Mouse (Mus musculus) stomach, embryonic 14.5 days (tissue): Measurements from ENCODE around the gene Napb. TPM values are rescaled to one million over a fixed set of nuclear protein-coding genes. Genes with fewer than 3 reads are reported as not detected.
A peak's percentile ranks its signal among the peaks of the same experiment; 100 is the strongest.

Experiments
- ATAC-seq: fragments of 200-750 bp; cut with Nextera tagmentation; 2 replicates; pipeline ENCODE4 v1.8.0; 2017; ENCODE audit warnings: low read depth, moderate TSS enrichment; ENCODE audit not compliant: insufficient number of reproducible peaks, insufficient read depth, low FRiP score
- H3K27ac ChIP-seq: fragments of 300-500 bp; sonication (generic); 2 replicates; pipeline ENCODE4 v1.5.1; 2014; ENCODE audit warnings: mild to moderate bottlenecking, low read length, moderate library complexity, mixed read lengths
- H3K27me3 ChIP-seq: fragments of 300-500 bp; sonication (generic); 2 replicates; pipeline ENCODE4 v1.6.1; 2014; ENCODE audit warnings: low read length, control low read depth, mixed read lengths; ENCODE audit not compliant: control insufficient read depth, insufficient read depth
- H3K36me3 ChIP-seq: fragments of 300-500 bp; sonication (generic); 2 replicates; pipeline ENCODE4 v1.6.1; 2014; ENCODE audit warnings: mild to moderate bottlenecking, control low read depth, low read length, moderate library complexity, mixed read lengths; ENCODE audit not compliant: control insufficient read depth, insufficient read depth
- H3K4me1 ChIP-seq: fragments of 300-500 bp; sonication (generic); 2 replicates; pipeline ENCODE4 v1.6.1; 2014; ENCODE audit warnings: low read length, control low read depth, mixed read lengths; ENCODE audit not compliant: control insufficient read depth, insufficient read depth
- H3K4me2 ChIP-seq: fragments of 300-500 bp; sonication (generic); replicated peaks from 2 replicates; pipeline ENCODE4 v1.6.1; 2014; ENCODE audit warnings: low read depth, low read length, control low read depth
- H3K4me3 ChIP-seq: fragments of 300-500 bp; sonication (generic); 2 replicates; pipeline ENCODE4 v1.5.1; 2014; ENCODE audit warnings: low read depth, low read length, control low read depth
- H3K9ac ChIP-seq: fragments of 300-500 bp; sonication (generic); replicated peaks from 2 replicates; pipeline ENCODE4 v1.6.1; 2014; ENCODE audit warnings: low read depth, mild to moderate bottlenecking, control low read depth, low read length, moderate library complexity, mixed read lengths
- H3K9me3 ChIP-seq: fragments of 300-500 bp; sonication (generic); 2 replicates; pipeline ENCODE4 v1.6.1; 2016; ENCODE audit warnings: low read depth, low read length, control low read depth; ENCODE audit not compliant: control insufficient read depth
- WGBS: fragments of 180-500 bp; shearing (Covaris S2); extraction: QIAGEN DNeasy Blood & Tissue Kit; methylation state at CpG from one replicate; pipeline ENCODE4 v1.1.7; 2014; 5-methylcytosine and 5-hydroxymethylcytosine counted together
- polyA plus RNA-seq: library from polyadenylated mRNA; unstranded; fragments of >200 nt; fragmentation: Nextera tagmentation; extraction: Ambion mirVana; gene quantifications from 2 replicates; pipeline ENCODE4 v1.2.1, GENCODE M21; 2014

The Napb gene
- polyA plus RNA-seq, 1 experiment from 2014 or later, result 7.8 TPM

DNA sequence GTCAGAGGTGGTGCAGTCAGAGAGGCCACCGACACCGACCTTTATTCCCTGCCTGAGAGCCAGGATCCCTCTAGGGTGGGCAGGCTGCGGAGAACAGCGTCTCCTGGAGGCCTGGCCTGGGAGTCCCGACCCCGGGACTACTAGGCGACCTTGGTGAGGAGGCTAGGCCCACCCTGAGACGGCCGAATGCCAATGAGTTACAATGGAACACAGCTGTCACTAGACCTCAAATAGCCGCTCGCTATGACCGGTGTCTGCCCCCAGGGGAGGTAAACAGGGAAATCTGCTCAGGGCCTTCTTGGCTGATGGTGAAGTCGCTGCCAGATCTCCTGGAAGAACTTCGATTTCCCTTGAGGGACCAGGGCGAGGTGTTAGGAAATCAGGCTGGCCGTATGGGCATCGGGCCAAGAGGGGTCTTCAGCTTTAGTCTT is 50.8 kb downstream of the Napb start:
- peak overlapping the region; percentile 67; the same call in 1 of the 2 replicates for H3K27ac ChIP-seq
- 8% methylated on average over 17 of the region's 17 CpGs for WGBS
- no peaks in the 10 kb centered on the region for H3K9me3 ChIP-seq
- peak overlapping the region; percentile 69 for H3K4me3 ChIP-seq
- peaks cover 27% of the 10 kb centered on the region for H3K36me3 ChIP-seq
- H3K4me2 ChIP-seq, result peak overlapping the region; percentile 70
- H3K4me1 ChIP-seq, result peaks cover 36% of the 10 kb centered on the region
- peak; percentile 29 for ATAC-seq
- H3K9ac ChIP-seq, result peak overlapping the region; percentile 71
- no peaks in the 10 kb centered on the region for H3K27me3 ChIP-seq

DNA sequence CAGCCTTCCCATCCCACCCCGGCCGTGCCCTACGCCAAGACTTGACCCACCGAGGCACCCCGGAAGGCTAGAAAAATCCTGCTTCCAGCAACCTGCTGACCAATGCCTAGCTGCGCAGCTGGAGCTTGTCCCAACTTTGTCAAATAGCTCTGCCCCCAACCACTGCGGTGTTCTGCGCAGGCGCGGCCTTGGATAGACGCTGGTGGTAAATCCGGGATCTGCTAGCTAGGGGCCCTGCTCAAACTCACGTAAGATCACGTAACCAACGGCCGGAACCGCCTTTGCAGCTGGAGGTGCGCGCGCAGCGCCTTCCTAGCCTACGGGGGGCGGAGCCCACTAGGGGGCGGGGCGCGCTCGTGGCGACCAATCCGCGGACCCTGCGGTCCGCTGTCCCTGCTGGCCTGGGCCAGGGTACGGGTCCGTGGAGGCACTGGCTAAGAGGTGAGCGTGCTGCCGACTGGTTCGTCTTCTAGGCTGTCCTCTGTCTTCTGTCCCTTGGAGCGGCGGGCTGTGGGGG is 51.4 kb downstream of the Napb start, which contains the start of gene Gzf1:
TSS of gene Gzf1 (plus strand) at position 249 of the 517 bp plus-strand sequence.
- H3K4me2 ChIP-seq, result peak within 1 kb of the TSS; percentile 70
- peak within 1 kb of the TSS; percentile 69 for H3K4me3 ChIP-seq
- H3K4me1 ChIP-seq, result peaks cover 36% of the 10 kb centered on the region
- no peaks in the 10 kb centered on the region for H3K9me3 ChIP-seq
- peaks cover 27% of the 10 kb centered on the region for H3K36me3 ChIP-seq
- under 1% methylated on average over 39 of the region's 39 CpGs for WGBS
- H3K27ac ChIP-seq, result peak within 1 kb of the TSS; percentile 96
- ATAC-seq, result peak; percentile 95
- peak within 1 kb of the TSS; percentile 71 for H3K9ac ChIP-seq
- H3K27me3 ChIP-seq, result no peaks in the 10 kb centered on the region

DNA sequence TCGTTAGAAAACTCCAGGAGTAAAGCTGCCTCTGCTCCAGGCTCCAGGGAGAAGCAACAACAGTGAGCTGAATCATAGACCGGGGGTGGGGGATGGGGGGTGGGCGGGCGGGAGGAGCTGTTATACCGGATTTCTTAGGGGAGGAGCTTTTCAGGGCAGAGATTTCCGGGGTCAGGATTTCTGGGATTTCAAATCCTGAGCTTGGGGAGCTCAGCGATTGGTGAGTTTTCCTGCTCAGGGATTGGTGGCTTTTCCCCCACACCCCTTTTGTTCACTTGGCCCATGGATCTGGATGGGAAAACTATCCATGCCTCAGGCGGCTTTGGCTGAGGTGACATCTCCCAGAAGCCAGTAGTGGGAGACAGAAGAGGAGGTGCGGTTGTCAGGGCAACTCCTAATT is 52.9 kb downstream of the Napb start:
- 5% methylated on average over 9 of the region's 9 CpGs for WGBS
- peaks cover 36% of the 10 kb centered on the region for H3K4me1 ChIP-seq
- no peaks in the 10 kb centered on the region for H3K27me3 ChIP-seq
- peaks cover 19% of the 10 kb centered on the region for H3K36me3 ChIP-seq
- no peak overlapping the region for H3K9ac ChIP-seq
- H3K4me2 ChIP-seq, result peak overlapping the region; percentile 70
- peak; percentile 19; the same call in 1 of the 2 replicates for ATAC-seq
- H3K4me3 ChIP-seq, result no peak overlapping the region
- H3K9me3 ChIP-seq, result no peaks in the 10 kb centered on the region
- peak overlapping the region; percentile 96 for H3K27ac ChIP-seq

DNA sequence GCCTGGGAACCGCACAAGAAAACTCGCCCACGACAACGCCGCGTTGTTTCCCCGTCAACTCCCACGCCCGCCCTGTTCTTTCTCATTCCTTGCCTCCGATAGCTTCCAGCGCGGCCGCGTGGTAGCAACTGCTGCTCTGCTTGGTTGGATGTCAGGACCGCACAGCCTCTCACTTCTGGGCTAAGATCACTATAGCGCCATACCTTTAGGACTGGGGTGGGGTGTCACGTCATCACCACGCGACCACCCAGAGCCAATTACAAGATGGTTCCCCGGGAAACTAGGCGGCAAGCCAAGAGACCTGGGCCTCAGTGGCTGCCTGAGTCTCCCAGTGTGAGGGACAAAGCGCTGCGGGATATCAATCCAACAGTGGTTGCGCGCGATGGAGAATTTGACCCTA is 54.5 kb downstream of the Napb start:
- peak overlapping the region; percentile 34 for H3K4me2 ChIP-seq
- H3K27ac ChIP-seq, result peak overlapping the region; percentile 64
- no peaks in the 10 kb centered on the region for H3K27me3 ChIP-seq
- H3K36me3 ChIP-seq, result peaks cover 9% of the 10 kb centered on the region
- peaks cover 46% of the 10 kb centered on the region for H3K4me1 ChIP-seq
- H3K9me3 ChIP-seq, result no peaks in the 10 kb centered on the region
- peak overlapping the region; percentile 28 for H3K4me3 ChIP-seq
- WGBS, result 5% methylated on average over 26 of the region's 26 CpGs
- peak; percentile 10; the same call in 1 of the 2 replicates for ATAC-seq
- H3K9ac ChIP-seq, result 0 out of 2 replicates have a peak overlapping the region, but pooled peaks have one; percentile 36

DNA sequence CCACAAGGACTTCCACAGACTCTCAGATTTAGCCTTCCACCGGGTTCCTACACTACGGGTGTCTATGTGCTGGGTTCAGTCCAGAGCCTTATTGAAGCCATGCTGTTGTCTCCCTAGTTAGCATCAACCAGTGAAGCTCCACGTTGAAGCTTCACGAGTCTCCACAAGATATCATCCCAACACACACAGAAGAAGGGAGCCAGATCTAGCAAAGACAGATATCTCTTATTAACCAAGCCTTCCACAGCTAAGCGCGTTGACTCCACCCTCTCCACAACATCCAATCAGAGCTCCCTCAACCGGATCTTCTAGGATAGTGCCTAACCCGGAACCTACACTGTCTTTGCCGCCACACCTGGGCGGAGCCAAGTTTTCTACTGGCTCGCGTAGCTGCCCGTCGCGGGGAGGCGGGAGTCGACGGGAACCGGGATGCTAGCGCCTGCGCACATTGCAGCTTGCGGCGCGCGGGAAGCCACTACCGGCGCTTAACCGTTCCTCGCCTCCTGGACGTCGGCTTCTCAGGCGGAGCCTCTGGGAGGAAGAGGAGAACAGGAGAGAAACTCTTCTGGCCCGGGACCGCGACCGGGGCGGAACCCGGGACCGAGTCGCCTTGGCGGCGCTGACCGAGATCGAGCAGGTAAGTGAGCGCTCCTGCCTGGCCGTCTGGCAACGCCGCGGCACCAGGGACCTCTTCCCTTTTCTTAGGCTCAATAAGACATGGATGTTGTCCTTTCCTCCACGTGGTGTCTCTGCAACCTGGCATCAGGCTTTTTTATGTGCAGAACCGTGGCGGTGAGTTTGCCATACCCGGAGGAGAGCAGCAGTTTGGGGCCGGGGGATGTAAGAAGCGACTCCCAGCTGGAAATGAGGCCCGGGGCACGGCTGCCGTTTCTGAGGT is 59.8 kb downstream of the Napb start, which contains the start of gene Nxt1:
TSS of gene Nxt1 (plus strand) at position 403 of the 898 bp plus-strand sequence.
- Histone ChIP-seq H3K9ac (peak within 1 kb of the TSS; percentile 66), H3K4me2 (peak within 1 kb of the TSS; percentile 63), H3K9me3 (no peaks in the 10 kb centered on the region), H3K36me3 (peaks cover 9% of the 10 kb centered on the region), H3K4me1 (peaks cover 17% of the 10 kb centered on the region; the same call in 1 of the 2 replicates), H3K27ac (peak within 1 kb of the TSS; percentile 63; the same call in 1 of the 2 replicates), H3K4me3 (peak within 1 kb of the TSS; percentile 70), H3K27me3 (no peaks in the 10 kb centered on the region)
- 1% methylated on average over 58 of the region's 58 CpGs for WGBS
- ATAC-seq, result peak; percentile 100

DNA sequence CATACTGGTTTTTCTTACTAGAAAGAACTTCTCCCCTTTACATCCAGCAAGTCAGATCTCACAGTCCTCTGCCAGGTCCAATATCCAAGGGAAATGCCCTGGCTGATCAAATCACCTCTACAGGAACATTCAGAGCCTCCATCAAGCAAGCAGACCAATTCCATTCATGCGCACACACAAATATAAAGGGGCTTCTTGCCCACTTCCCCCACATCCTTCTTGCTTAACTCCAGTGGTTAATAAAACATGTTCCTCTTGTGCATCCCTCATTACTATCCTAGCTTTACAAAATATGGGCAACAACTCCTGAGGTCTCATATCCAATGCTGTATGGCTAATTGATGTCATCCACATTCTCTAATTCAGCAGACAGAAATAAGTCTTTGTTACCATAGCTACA is 68.8 kb downstream of the Napb start:
- Histone ChIP-seq H3K27me3 (no peaks in the 10 kb centered on the region), H3K36me3 (no peaks in the 10 kb centered on the region), H3K4me2 (no peak overlapping the region), H3K9me3 (no peaks in the 10 kb centered on the region), H3K4me1 (no peaks in the 10 kb centered on the region), H3K27ac (no peak overlapping the region), H3K4me3 (no peak overlapping the region), H3K9ac (no peak overlapping the region)
- ATAC-seq, result no peak
- 92% methylated on average over 1 of the region's 1 CpGs for WGBS

DNA sequence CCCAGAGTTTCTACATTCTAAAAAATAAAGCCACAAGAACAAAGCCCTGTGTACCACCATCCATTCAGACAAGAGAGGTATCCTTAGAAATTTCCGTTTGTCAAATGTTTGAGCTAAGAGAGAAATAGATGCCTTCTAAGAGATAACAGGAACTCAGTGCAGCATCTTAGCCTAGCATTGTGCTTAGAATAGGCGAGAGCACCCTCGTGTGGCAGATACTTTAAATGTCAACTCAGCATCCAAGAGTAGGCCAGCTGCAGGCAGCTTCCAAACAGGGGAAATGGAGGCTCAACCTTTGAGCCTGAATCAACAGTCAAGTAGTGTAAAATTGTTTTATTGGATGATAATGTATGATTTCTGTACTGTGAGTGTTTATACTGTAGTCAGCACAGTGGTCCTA is 77.3 kb downstream of the Napb start:
- ATAC-seq, result 0 out of 2 replicates have a peak, but pooled peaks have one; percentile 53
- WGBS, result 3% methylated on average over 3 of the region's 3 CpGs
- Histone ChIP-seq H3K4me2 (no peak overlapping the region), H3K36me3 (no peaks in the 10 kb centered on the region), H3K4me3 (no peak overlapping the region), H3K9me3 (no peaks in the 10 kb centered on the region), H3K27me3 (no peaks in the 10 kb centered on the region), H3K27ac (no peak overlapping the region), H3K4me1 (no peaks in the 10 kb centered on the region), H3K9ac (no peak overlapping the region)

DNA sequence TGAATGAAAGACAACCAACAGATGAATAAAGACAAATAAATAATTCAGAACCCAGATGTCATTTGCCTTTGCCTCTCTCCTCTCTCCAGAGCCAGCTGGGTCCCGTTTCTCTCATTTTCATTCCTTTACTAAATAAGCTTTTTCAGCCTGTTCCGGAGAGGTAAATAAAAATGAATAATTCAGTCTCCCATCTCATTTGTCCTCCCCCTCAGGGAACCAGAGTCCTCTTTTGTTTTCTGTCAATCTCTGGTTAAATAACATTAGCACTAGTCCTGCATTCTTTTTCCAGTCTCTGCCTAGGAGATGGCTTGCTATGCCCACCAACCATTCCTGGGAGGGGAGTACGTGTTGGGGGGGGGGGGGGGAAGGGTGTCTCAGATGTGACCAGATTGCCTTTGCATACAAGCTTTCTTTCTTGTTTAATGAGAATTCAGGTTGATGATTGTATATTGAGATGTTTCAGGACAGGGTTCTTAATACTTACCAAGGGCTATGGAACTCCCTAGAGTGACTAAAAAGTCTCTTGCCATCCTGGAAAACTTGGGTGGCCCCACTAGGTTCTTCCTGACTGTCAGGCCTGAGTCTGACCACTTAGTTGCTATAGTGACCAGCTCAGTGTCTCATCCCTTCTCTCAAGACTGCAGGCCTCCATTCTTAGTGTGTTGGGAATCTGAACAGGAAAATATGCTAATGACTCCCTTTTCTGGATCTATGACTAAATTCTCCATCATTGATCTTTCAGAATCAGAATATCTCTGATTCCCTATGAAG is 81.5 kb downstream of the Napb start:
- Histone ChIP-seq H3K9me3 (no peaks in the 10 kb centered on the region), H3K4me1 (no peaks in the 10 kb centered on the region), H3K36me3 (no peaks in the 10 kb centered on the region), H3K27ac (no peak overlapping the region), H3K9ac (no peak overlapping the region), H3K27me3 (no peaks in the 10 kb centered on the region), H3K4me2 (no peak overlapping the region), H3K4me3 (no peak overlapping the region)
- 39% methylated on average over 3 of the region's 3 CpGs for WGBS
- ATAC-seq, result no peak
